33 mouse cellular contexts compared by ENCODE assay signal in the genomic region with DNA sequence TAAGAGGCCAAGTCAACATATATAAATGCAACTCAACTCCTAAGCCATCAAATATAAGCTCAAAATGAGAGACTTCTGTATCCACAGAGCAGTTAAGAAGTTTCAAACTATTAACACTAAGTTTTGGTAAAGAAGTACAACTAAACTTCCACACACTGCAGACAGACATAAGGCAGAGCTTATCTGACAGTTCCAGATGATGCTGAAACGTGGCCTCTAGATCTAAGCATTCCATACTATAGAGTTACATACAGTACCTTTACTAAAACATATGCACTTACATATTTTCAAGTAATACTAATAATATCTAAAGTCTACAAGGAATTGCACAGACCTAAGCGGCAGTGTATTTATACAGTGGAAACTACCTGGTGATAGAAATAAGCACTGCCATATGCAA. TPM values are rescaled to one million over a fixed set of nuclear protein-coding genes. Genes with fewer than 3 reads are reported as not detected.
DNase-seq lines count a peak whose midpoint lies in the region; ATAC-seq lines count a peak whose summit lies in the region.
"Had no signal": no experiment of that assay in that cellular context is flagged by ENCODE, and none has a peak within 500 bp of the region (broad histone marks: within the 10 kb centered on the region; RNA-seq: fewer than 3 reads in every experiment).

No protein-coding gene starts in this region.

- no peak overlapping the region for H3K4me3 ChIP-seq in heart, embryonic 11.5 days (ENCODE audit: low read depth, low read length)
- no peak overlapping the region for H3K4me3 ChIP-seq in heart, embryonic 10.5 days
- H3K4me3 ChIP-seq in liver, embryonic 13.5 days (replicated peaks): peak overlapping the region; percentile 29; the same call in 1 of the 2 replicates
- H3K4me3 ChIP-seq in kidney, embryonic 16.5 days (ENCODE audit: low read length): no peak overlapping the region
- H3K4me3 ChIP-seq: embryonic facial prominence, embryonic 13.5 days; forebrain, embryonic 15.5 days; gastrocnemius, adult 2 months; heart, adult 2 months; heart, embryonic 15.5 days; hindbrain, embryonic 12.5 days; intestine, embryonic 15.5 days; limb, embryonic 10.5 days; limb, embryonic 15.5 days; midbrain, embryonic 10.5 days; midbrain, embryonic 15.5 days; neural tube, embryonic 15.5 days had no signal

- H3K4me1 ChIP-seq in heart, embryonic 11.5 days (ENCODE audit: control insufficient read depth, insufficient read depth, low read length): peaks cover 12% of the 10 kb centered on the region
- H3K4me1 ChIP-seq in heart, embryonic 10.5 days: peaks cover 17% of the 10 kb centered on the region
- H3K4me1 ChIP-seq in liver, embryonic 13.5 days (replicated peaks): peaks cover 82% of the 10 kb centered on the region
- H3K4me1 ChIP-seq in kidney, embryonic 16.5 days (ENCODE audit: insufficient read depth, low read length): no peaks in the 10 kb centered on the region
- H3K4me1 ChIP-seq: embryonic facial prominence, embryonic 13.5 days; hindbrain, embryonic 12.5 days; intestine, embryonic 15.5 days; limb, embryonic 10.5 days; limb, embryonic 15.5 days; midbrain, embryonic 10.5 days had no signal

- peak; percentile 74; the same call in 1 of the 2 replicates for ATAC-seq in heart, embryonic 11.5 days (replicated peaks; ENCODE audit: insufficient number of reproducible peaks, low FRiP score, low TSS enrichment)
- peak; percentile 87 for ATAC-seq in liver, embryonic 13.5 days (ENCODE audit: low read depth)
- peak; percentile 42 for ATAC-seq in megakaryocyte progenitor cell, adult 5-6 weeks (replicated peaks; ENCODE audit: poor library complexity)
- ATAC-seq in kidney, embryonic 16.5 days (ENCODE audit: low FRiP score, low TSS enrichment): no peak
- ATAC-seq: forebrain, embryonic 15.5 days; hindbrain, postnatal 0 days; intestine, embryonic 15.5 days; midbrain, embryonic 15.5 days had no signal

- no peak for DNase-seq in heart, embryonic 10.5 days (ENCODE audit: low spot score)
- peak; percentile 71 for DNase-seq in c-Kit-positive CD71-positive TER-119-positive erythroid progenitor cells, embryonic 14.5 days (ENCODE audit: low spot score)
- DNase-seq in liver, embryonic 13.5 days: peak; percentile 53
- DNase-seq in spleen, postnatal 10 days (ENCODE audit: low spot score in 2 of 2): no peak
- no peak for DNase-seq in lung, postnatal 14 days
- DNase-seq: adrenal gland, postnatal 10 days; cerebellum, adult 18-20 months; cerebellum, postnatal 10 days; gastrocnemius, adult 2 months; gastrocnemius, postnatal 36 days; heart, adult 2 months; kidney, adult 2 months; kidney, postnatal 10 days; layer of hippocampus, adult 9-11 months; retina, postnatal 1 day; right cerebral cortex, postnatal 14 days; thymus, adult 2 months had no signal

- no peak overlapping the region for H3K27ac ChIP-seq in heart, embryonic 11.5 days (ENCODE audit: low read depth, low read length)
- H3K27ac ChIP-seq in heart, embryonic 10.5 days: no peak overlapping the region
- peak overlapping the region; percentile 90 for H3K27ac ChIP-seq in liver, embryonic 13.5 days
- H3K27ac ChIP-seq in kidney, embryonic 16.5 days (ENCODE audit: low read length): no peak overlapping the region
- H3K27ac ChIP-seq: embryonic facial prominence, embryonic 13.5 days; forebrain, embryonic 15.5 days; gastrocnemius, adult 2 months; heart, adult 2 months; heart, embryonic 15.5 days; hindbrain, embryonic 12.5 days; hindbrain, postnatal 0 days; intestine, embryonic 15.5 days; limb, embryonic 10.5 days; limb, embryonic 15.5 days; macrophage; midbrain, embryonic 10.5 days; midbrain, embryonic 15.5 days; neural tube, embryonic 15.5 days had no signal

- H3K36me3 ChIP-seq in heart, embryonic 11.5 days (ENCODE audit: control insufficient read depth, insufficient read depth, low read length): no peaks in the 10 kb centered on the region
- H3K36me3 ChIP-seq in heart, embryonic 10.5 days: no peaks in the 10 kb centered on the region
- no peaks in the 10 kb centered on the region for H3K36me3 ChIP-seq in liver, embryonic 13.5 days
- no peaks in the 10 kb centered on the region for H3K36me3 ChIP-seq in kidney, embryonic 16.5 days (ENCODE audit: insufficient read depth, low read length)
- H3K36me3 ChIP-seq: embryonic facial prominence, embryonic 13.5 days; forebrain, embryonic 15.5 days; heart, embryonic 15.5 days; hindbrain, embryonic 12.5 days; intestine, embryonic 15.5 days; limb, embryonic 10.5 days; limb, embryonic 15.5 days; midbrain, embryonic 10.5 days; midbrain, embryonic 15.5 days; neural tube, embryonic 15.5 days had no signal

- no peak overlapping the region for H3K9ac ChIP-seq in heart, embryonic 11.5 days (ENCODE audit: low read depth, low read length)
- H3K9ac ChIP-seq in liver, embryonic 13.5 days: peak overlapping the region; percentile 58; the same call in 1 of the 2 replicates
- no peak overlapping the region for H3K9ac ChIP-seq in kidney, embryonic 16.5 days (replicated peaks; ENCODE audit: low read length)
- H3K9ac ChIP-seq: embryonic facial prominence, embryonic 13.5 days; forebrain, embryonic 15.5 days; heart, embryonic 15.5 days; hindbrain, embryonic 12.5 days; intestine, embryonic 15.5 days; limb, embryonic 15.5 days; midbrain, embryonic 15.5 days; neural tube, embryonic 15.5 days had no signal

- H3K9me3 ChIP-seq in heart, embryonic 11.5 days (replicated peaks; ENCODE audit: control insufficient read depth, low read length): no peaks in the 10 kb centered on the region
- no peaks in the 10 kb centered on the region for H3K9me3 ChIP-seq in heart, embryonic 10.5 days
- no peaks in the 10 kb centered on the region for H3K9me3 ChIP-seq in liver, embryonic 13.5 days (replicated peaks)
- no peaks in the 10 kb centered on the region for H3K9me3 ChIP-seq in kidney, embryonic 16.5 days (ENCODE audit: low read length)
- H3K9me3 ChIP-seq: embryonic facial prominence, embryonic 13.5 days; forebrain, embryonic 15.5 days; heart, embryonic 15.5 days; hindbrain, embryonic 12.5 days; intestine, embryonic 15.5 days; limb, embryonic 10.5 days; limb, embryonic 15.5 days; midbrain, embryonic 10.5 days; midbrain, embryonic 15.5 days; neural tube, embryonic 15.5 days had no signal

- WGBS in heart, embryonic 11.5 days (ENCODE audit: insufficient replicate concordance): 63% methylated on average over 2 of the region's 2 CpGs
- WGBS in heart, embryonic 10.5 days: 69% methylated on average over 2 of the region's 2 CpGs
- 23% methylated on average over 2 of the region's 2 CpGs for WGBS in liver, embryonic 13.5 days (ENCODE audit: insufficient replicate concordance)
- 85% methylated on average over 2 of the region's 2 CpGs for WGBS in kidney, embryonic 16.5 days

- 0 out of 2 replicates have a peak overlapping the region, but pooled peaks have one; percentile 15 for H3K4me2 ChIP-seq in heart, embryonic 11.5 days
- H3K4me2 ChIP-seq in liver, embryonic 13.5 days: peak overlapping the region; percentile 54
- H3K4me2 ChIP-seq in kidney, embryonic 16.5 days (replicated peaks; ENCODE audit: low read depth, low read length): no peak overlapping the region
- H3K4me2 ChIP-seq: embryonic facial prominence, embryonic 13.5 days; forebrain, embryonic 15.5 days; heart, embryonic 15.5 days; hindbrain, embryonic 12.5 days; intestine, embryonic 15.5 days; limb, embryonic 15.5 days; midbrain, embryonic 15.5 days; neural tube, embryonic 15.5 days had no signal

- no peaks in the 10 kb centered on the region for H3K27me3 ChIP-seq in heart, embryonic 11.5 days (ENCODE audit: control insufficient read depth, insufficient read depth, low read length)
- no peaks in the 10 kb centered on the region for H3K27me3 ChIP-seq in heart, embryonic 10.5 days (ENCODE audit: insufficient read depth, poor library complexity, severe bottlenecking)
- no peaks in the 10 kb centered on the region for H3K27me3 ChIP-seq in liver, embryonic 13.5 days
- H3K27me3 ChIP-seq in kidney, embryonic 16.5 days (ENCODE audit: insufficient read depth, low read length): no peaks in the 10 kb centered on the region
- H3K27me3 ChIP-seq: CH12.LX; embryonic facial prominence, embryonic 13.5 days; forebrain, embryonic 15.5 days; heart, embryonic 15.5 days; hindbrain, embryonic 12.5 days; intestine, embryonic 15.5 days; limb, embryonic 15.5 days; midbrain, embryonic 15.5 days; neural tube, embryonic 15.5 days had no signal

RNA-seq across cellular contexts. Expression of gene Clcn3, which starts 8.3 kb away (rescaled TPM):
- 24.4 and 29.2 TPM in 2 replicates for polyA plus RNA-seq in heart, embryonic 11.5 days (2014; fragmentation: Nextera tagmentation; extraction: Ambion mirVana)
- 21.7 and 26.0 TPM in 2 replicates for polyA plus RNA-seq in heart, embryonic 10.5 days (2016; fragmentation: Nextera tagmentation; extraction: Ambion mirVana)
- polyA plus RNA-seq in liver, embryonic 13.5 days (2015; fragmentation: Nextera tagmentation; extraction: Ambion mirVana): 35.8 and 41.3 TPM in 2 replicates
- total RNA-seq in megakaryocyte progenitor cell, adult 5-6 weeks (2015): 22.3 and 26.1 TPM in 2 replicates
- total RNA-seq in megakaryocyte progenitor cell, adult 5-6 weeks (2017): 22.8 and 29.3 TPM in 2 replicates
- 29.8 and 32.4 TPM in 2 replicates for polyA plus RNA-seq in kidney, embryonic 16.5 days (2015; fragmentation: Nextera tagmentation; extraction: Ambion mirVana)

RNA-seq across cellular contexts. Expression of gene Nek1, which starts 18.2 kb away (rescaled TPM):
- 15.4 and 16.4 TPM in 2 replicates for polyA plus RNA-seq in heart, embryonic 11.5 days (2014; fragmentation: Nextera tagmentation; extraction: Ambion mirVana)
- 12.8 and 13.7 TPM in 2 replicates for polyA plus RNA-seq in heart, embryonic 10.5 days (2016; fragmentation: Nextera tagmentation; extraction: Ambion mirVana)
- polyA plus RNA-seq in liver, embryonic 13.5 days (2015; fragmentation: Nextera tagmentation; extraction: Ambion mirVana): 9.2 and 11.9 TPM in 2 replicates
- total RNA-seq in megakaryocyte progenitor cell, adult 5-6 weeks (2015): 14.2 and 15.9 TPM in 2 replicates
- total RNA-seq in megakaryocyte progenitor cell, adult 5-6 weeks (2017): 21.2 and 25.6 TPM in 2 replicates
- polyA plus RNA-seq in kidney, embryonic 16.5 days (2015; fragmentation: Nextera tagmentation; extraction: Ambion mirVana): 20.4 and 21.6 TPM in 2 replicates

Comparison
In these comparisons a context has a peak if more than half of its experiments do, and no peak if none do; other contexts are left out.
1. DNase-seq: peak in c-Kit-positive CD71-positive TER-119-positive erythroid progenitor cells, embryonic 14.5 days (single experiment) and liver, embryonic 13.5 days (single experiment); none in heart, embryonic 10.5 days (single experiment), spleen, postnatal 10 days (0 of 2) and lung, postnatal 14 days (single experiment).